25 mouse cellular contexts compared by ENCODE assay signal in genomic region chr9:65467686-65468085, GRCm38 (mm10). TPM values are rescaled to one million over a fixed set of nuclear protein-coding genes. Genes with fewer than 3 reads are reported as not detected.
DNase-seq lines count a peak whose midpoint lies in the region; ATAC-seq lines count a peak whose summit lies in the region.
"Had no signal": no experiment of that assay in that cellular context is flagged by ENCODE, and none has a peak within 500 bp of the region (broad histone marks: within the 10 kb centered on the region; RNA-seq: fewer than 3 reads in every experiment).

No protein-coding gene starts in this region.

- ATAC-seq in liver, embryonic 13.5 days (ENCODE audit: low read depth) = no peak
- no peak for ATAC-seq in liver, embryonic 12.5 days
- no peak for ATAC-seq in embryonic facial prominence, embryonic 11.5 days (replicated peaks; ENCODE audit: insufficient number of reproducible peaks, low FRiP score, low TSS enrichment, low read depth)
- ATAC-seq: forebrain, embryonic 14.5 days; inflammation-experienced regulatory T-cells, adult 6 months had no signal

- WGBS in liver, embryonic 13.5 days (ENCODE audit: insufficient replicate concordance) = 71% methylated on average over 11 of the region's 11 CpGs
- WGBS in liver, embryonic 12.5 days (ENCODE audit: insufficient replicate concordance) = 69% methylated on average over 11 of the region's 11 CpGs
- 24% methylated on average over 11 of the region's 11 CpGs for WGBS in embryonic facial prominence, embryonic 11.5 days

- peaks cover 19% of the 10 kb centered on the region for H3K36me3 ChIP-seq in liver, embryonic 13.5 days
- H3K36me3 ChIP-seq in liver, embryonic 12.5 days = peaks cover 26% of the 10 kb centered on the region
- H3K36me3 ChIP-seq in embryonic facial prominence, embryonic 11.5 days (replicated peaks; ENCODE audit: control insufficient read depth, insufficient read depth, low read depth, low read length) = no peaks in the 10 kb centered on the region; the same call in 1 of the 2 replicates

- no peaks in the 10 kb centered on the region for H3K9me3 ChIP-seq in liver, embryonic 13.5 days (replicated peaks)
- H3K9me3 ChIP-seq in liver, embryonic 12.5 days (replicated peaks) = no peaks in the 10 kb centered on the region
- no peaks in the 10 kb centered on the region for H3K9me3 ChIP-seq in embryonic facial prominence, embryonic 11.5 days (replicated peaks; ENCODE audit: control insufficient read depth, low read length)
- H3K9me3 ChIP-seq: heart, embryonic 12.5 days; liver, embryonic 15.5 days; neural tube, embryonic 12.5 days had no signal

- H3K27ac ChIP-seq in liver, embryonic 13.5 days = peak overlapping the region; percentile 48; the same call in 1 of the 2 replicates
- no peak overlapping the region for H3K27ac ChIP-seq in liver, embryonic 12.5 days
- H3K27ac ChIP-seq in embryonic facial prominence, embryonic 11.5 days (replicated peaks; ENCODE audit: low read depth, low read length) = no peak overlapping the region
- H3K27ac ChIP-seq: liver, embryonic 15.5 days; neural tube, embryonic 12.5 days; stomach, postnatal 0 days had no signal

- H3K4me1 ChIP-seq in liver, embryonic 13.5 days (replicated peaks) = peaks cover 14% of the 10 kb centered on the region; the same call in 1 of the 2 replicates
- H3K4me1 ChIP-seq in liver, embryonic 12.5 days = 0 out of 2 replicates have a peak, but pooled peaks cover 16% of the 10 kb centered on the region
- peaks cover 2% of the 10 kb centered on the region for H3K4me1 ChIP-seq in embryonic facial prominence, embryonic 11.5 days (ENCODE audit: control insufficient read depth, insufficient read depth, low read length)
- H3K4me1 ChIP-seq: heart, embryonic 12.5 days; neural tube, embryonic 12.5 days had no signal

- intact Hi-C loops in left cerebral cortex, postnatal 10 days (cut with DNase I) = no loop called here

- no peaks in the 10 kb centered on the region for H3K27me3 ChIP-seq in liver, embryonic 13.5 days
- no peaks in the 10 kb centered on the region for H3K27me3 ChIP-seq in liver, embryonic 12.5 days (replicated peaks)
- no peaks in the 10 kb centered on the region for H3K27me3 ChIP-seq in embryonic facial prominence, embryonic 11.5 days (ENCODE audit: control insufficient read depth, insufficient read depth, low read length)
- H3K27me3 ChIP-seq: heart, embryonic 12.5 days; liver, embryonic 15.5 days; neural tube, embryonic 12.5 days had no signal

- DNase-seq in embryo, embryonic 10 days (ENCODE audit: low spot score) = peak; percentile 21
- DNase-seq in embryo, embryonic 9.5 days (ENCODE audit: extremely low spot score) = no peak
- DNase-seq in liver, embryonic 13.5 days = no peak
- DNase-seq in adrenal gland, postnatal 36 days = peak; percentile 17 to 40
- peak; percentile 39 for DNase-seq in embryonic facial prominence, embryonic 11.5 days (ENCODE audit: low spot score)
- no peak for DNase-seq in left cerebral cortex, postnatal 10 days (ENCODE audit: extremely low spot score in 1 of 2, low spot score in 2 of 2)
- DNase-seq in MN1 (ENCODE audit: low spot score) = no peak
- DNase-seq: cerebellum, adult 18-20 months; kidney, postnatal 4 days; left cerebral cortex, postnatal 4 days; lung, postnatal 36 days; thymus, postnatal 25 days had no signal

- H3K4me3 ChIP-seq in liver, embryonic 13.5 days (replicated peaks) = no peak overlapping the region
- H3K4me3 ChIP-seq in liver, embryonic 12.5 days = no peak overlapping the region
- no peak overlapping the region for H3K4me3 ChIP-seq in embryonic facial prominence, embryonic 11.5 days (ENCODE audit: low read depth, low read length)
- H3K4me3 ChIP-seq: erythroblast, embryonic 14.5 days; heart, embryonic 12.5 days; liver, embryonic 15.5 days; neural tube, embryonic 12.5 days had no signal

- no peak overlapping the region for H3K4me2 ChIP-seq in liver, embryonic 13.5 days
- H3K4me2 ChIP-seq in liver, embryonic 12.5 days = no peak overlapping the region
- H3K4me2 ChIP-seq in embryonic facial prominence, embryonic 11.5 days (ENCODE audit: low read depth, low read length) = no peak overlapping the region
- H3K4me2 ChIP-seq: heart, embryonic 12.5 days; liver, embryonic 15.5 days; neural tube, embryonic 12.5 days had no signal

- H3K9ac ChIP-seq in liver, embryonic 13.5 days = no peak overlapping the region
- H3K9ac ChIP-seq in liver, embryonic 12.5 days = no peak overlapping the region
- no peak overlapping the region for H3K9ac ChIP-seq in embryonic facial prominence, embryonic 11.5 days (replicated peaks; ENCODE audit: low read length)
- H3K9ac ChIP-seq: heart, embryonic 12.5 days; liver, embryonic 15.5 days; neural tube, embryonic 12.5 days had no signal

RNA-seq across cellular contexts. Expression of gene Spg21, which starts 6.9 kb away (rescaled TPM):
- polyA plus RNA-seq in liver, embryonic 13.5 days (2015; fragmentation: Nextera tagmentation; extraction: Ambion mirVana) = 28.0 and 37.1 TPM in 2 replicates
- 29.9 and 31.1 TPM in 2 replicates for polyA plus RNA-seq in liver, embryonic 12.5 days (2016; fragmentation: Nextera tagmentation; extraction: Ambion mirVana)
- total RNA-seq in adrenal gland, postnatal 36 days (2021) = 10 to 100 TPM; 61.9 to 70.4 TPM
- polyA plus RNA-seq in embryonic facial prominence, embryonic 11.5 days (2014; fragmentation: Nextera tagmentation; extraction: Ambion mirVana) = 143 and 157 TPM in 2 replicates
- 10 to 100 TPM; 29.3 to 32.5 TPM for total RNA-seq in left cerebral cortex, postnatal 10 days (2021)

RNA-seq across cellular contexts. Expression of gene Mtfmt, which starts 32.1 kb away (rescaled TPM):
- 8.4 and 10.6 TPM in 2 replicates for polyA plus RNA-seq in liver, embryonic 13.5 days (2015; fragmentation: Nextera tagmentation; extraction: Ambion mirVana)
- 11.7 and 12.9 TPM in 2 replicates for polyA plus RNA-seq in liver, embryonic 12.5 days (2016; fragmentation: Nextera tagmentation; extraction: Ambion mirVana)
- total RNA-seq in adrenal gland, postnatal 36 days (2021) = 10 to 100 TPM; 13.4 to 14.2 TPM
- polyA plus RNA-seq in embryonic facial prominence, embryonic 11.5 days (2014; fragmentation: Nextera tagmentation; extraction: Ambion mirVana) = 20.0 and 20.8 TPM in 2 replicates
- total RNA-seq in left cerebral cortex, postnatal 10 days (2021) = 10 to 100 TPM; 19.5 to 21.2 TPM

RNA-seq across cellular contexts. Expression of gene Slc51b, which starts 44.9 kb away (rescaled TPM):
- not detected in 2 replicates for polyA plus RNA-seq in liver, embryonic 13.5 days (2015; fragmentation: Nextera tagmentation; extraction: Ambion mirVana)
- polyA plus RNA-seq in liver, embryonic 12.5 days (2016; fragmentation: Nextera tagmentation; extraction: Ambion mirVana) = 0.32 TPM in 1 of 2 replicates, not detected in the other
- total RNA-seq in adrenal gland, postnatal 36 days (2021) = not detected
- polyA plus RNA-seq in embryonic facial prominence, embryonic 11.5 days (2014; fragmentation: Nextera tagmentation; extraction: Ambion mirVana) = not detected in 2 replicates
- not detected for total RNA-seq in left cerebral cortex, postnatal 10 days (2021)
- total RNA-seq: common myeloid progenitor, adult 5-6 weeks; gastrocnemius, postnatal 4 days; heart, postnatal 25 days; layer of hippocampus, postnatal 14 days; left cerebral cortex, postnatal 4 days had no signal
- polyA plus RNA-seq: erythroblast, embryonic 14.5 days; forebrain, embryonic 14.5 days; heart, embryonic 12.5 days; inflammation-experienced regulatory T-cells, adult 6 months; liver, embryonic 15.5 days; neural tube, embryonic 12.5 days; stomach, postnatal 0 days had no signal

RNA-seq across cellular contexts. Expression of gene Ankdd1a, which starts 52.3 kb away (rescaled TPM):
- not detected in 2 replicates for polyA plus RNA-seq in liver, embryonic 13.5 days (2015; fragmentation: Nextera tagmentation; extraction: Ambion mirVana)
- polyA plus RNA-seq in liver, embryonic 12.5 days (2016; fragmentation: Nextera tagmentation; extraction: Ambion mirVana) = not detected in 2 replicates
- total RNA-seq in adrenal gland, postnatal 36 days (2021) = 1 to 10 TPM; 2.0 to 3.4 TPM
- not detected in 2 replicates for polyA plus RNA-seq in embryonic facial prominence, embryonic 11.5 days (2014; fragmentation: Nextera tagmentation; extraction: Ambion mirVana)
- total RNA-seq in left cerebral cortex, postnatal 10 days (2021) = 1 to 10 TPM; 2.7 to 3.4 TPM
- total RNA-seq: common myeloid progenitor, adult 5-6 weeks; gastrocnemius, postnatal 4 days; heart, postnatal 25 days had no signal
- polyA plus RNA-seq: erythroblast, embryonic 14.5 days; forebrain, embryonic 14.5 days; heart, embryonic 12.5 days; inflammation-experienced regulatory T-cells, adult 6 months; kidney, embryonic 14.5 days; liver, embryonic 15.5 days had no signal

Comparison
In these comparisons a context has a peak if more than half of its experiments do, and no peak if none do; other contexts are left out.
1. DNase-seq: peak in embryo, embryonic 10 days (single experiment), adrenal gland, postnatal 36 days (2 of 2) and embryonic facial prominence, embryonic 11.5 days (single experiment); none in embryo, embryonic 9.5 days (single experiment), liver, embryonic 13.5 days (single experiment), left cerebral cortex, postnatal 10 days (0 of 2) and MN1 (single experiment).